Mouse (Mus musculus) heart, postnatal 0 days (tissue): ENCODE measurements at regions not wholly inside any gene's neighbourhood (a gene's known extent, or its start where the extent isn't known, plus 50 kb on each side); places are given as distances from the start of the nearest gene placed in this dataset.

Experiments
- CTCF ChIP-seq: IDR thresholded peaks from 2 replicates; pipeline ENCODE4 v1.5.1; 2016; ENCODE audit warnings: antibody characterized with exemption, control low read depth, low read depth
- EP300 ChIP-seq: IDR thresholded peaks from 2 replicates; pipeline ENCODE4 v1.6.1; 2016; ENCODE audit warnings: antibody characterized with exemption, low read depth

- no peak for TF ChIP-seq CTCF
- no peak for TF ChIP-seq EP300
Measured at GRCm38 (mm10) chr6:117448652-117449051, 280.3 kb downstream of the Cxcl12 start.
